Mouse (Mus musculus): ENCODE results near the gene Tnfrsf22.

GRCm38 (mm10) chr7:143587586-143587985, 61.9 kb downstream of the Tnfrsf22 start:
- TF ChIP-seq CTCF (IDR thresholded peaks at IDR 0.05; ENCODE audit: low read depth) (no peak), EP300 (IDR thresholded peaks at IDR 0.05; ENCODE audit: low read depth) (no peak)
